Mouse (Mus musculus) embryo, embryonic 11.5 days (tissue): ENCODE measurements around the gene Gtsf1.
"Not testable (repeated sequence)": the region's sequence is repeated elsewhere in the genome, so short reads cannot be mapped to it uniquely, and the experiment has no call there.

Experiments
- DNase-seq: peaks from one replicate; pipeline ENCODE4 v3.0.0-alpha.2; 2012; ENCODE audit warnings: low read depth, low spot score

Gtsf1 gene

GRCm38 (mm10) chr15:103430241-103430640 lies at the start of gene Gtsf1:
TSS of gene Gtsf1 (minus strand) at chr15:103430470.
- DNase-seq = no peak

DNA sequence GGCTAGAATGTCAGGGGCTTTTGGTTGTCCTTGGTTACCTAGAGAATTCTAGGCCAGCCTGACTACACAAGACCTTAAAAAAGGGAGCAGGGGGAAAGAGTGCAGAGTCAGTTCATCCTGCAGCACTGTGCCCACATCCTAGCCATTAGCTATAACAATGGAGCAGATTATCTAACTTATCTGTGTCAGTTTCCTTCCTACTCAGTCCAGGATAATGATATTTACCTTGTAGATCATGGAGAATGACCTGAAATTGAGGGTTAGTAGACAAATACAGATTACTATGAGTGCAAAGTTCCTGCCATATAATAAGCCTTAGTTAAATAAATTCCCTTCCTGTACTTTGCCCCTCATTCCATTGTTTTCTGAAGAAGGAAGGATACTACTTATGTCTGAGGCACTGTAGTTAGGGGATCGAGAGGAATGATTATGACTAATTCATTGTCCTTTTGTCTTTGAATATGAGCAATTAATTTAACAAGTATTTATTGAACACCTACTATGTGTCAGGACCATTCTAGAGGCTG lies 48.9 kb upstream of the Gtsf1 start:
- DNase-seq = no peak

- no peak for DNase-seq
These were observed 43.5 kb upstream of the Gtsf1 start for GRCm38 (mm10) chr15:103473769-103474168.

GRCm38 (mm10) chr15:103473182-103473581 lies 42.9 kb upstream of the Gtsf1 start:
- no peak for DNase-seq

GRCm38 (mm10) chr15:103472265-103472664 lies 42.0 kb upstream of the Gtsf1 start:
- no peak for DNase-seq

- DNase-seq = no peak
These were observed 41.4 kb upstream of the Gtsf1 start for GRCm38 (mm10) chr15:103471488-103472194.

DNA sequence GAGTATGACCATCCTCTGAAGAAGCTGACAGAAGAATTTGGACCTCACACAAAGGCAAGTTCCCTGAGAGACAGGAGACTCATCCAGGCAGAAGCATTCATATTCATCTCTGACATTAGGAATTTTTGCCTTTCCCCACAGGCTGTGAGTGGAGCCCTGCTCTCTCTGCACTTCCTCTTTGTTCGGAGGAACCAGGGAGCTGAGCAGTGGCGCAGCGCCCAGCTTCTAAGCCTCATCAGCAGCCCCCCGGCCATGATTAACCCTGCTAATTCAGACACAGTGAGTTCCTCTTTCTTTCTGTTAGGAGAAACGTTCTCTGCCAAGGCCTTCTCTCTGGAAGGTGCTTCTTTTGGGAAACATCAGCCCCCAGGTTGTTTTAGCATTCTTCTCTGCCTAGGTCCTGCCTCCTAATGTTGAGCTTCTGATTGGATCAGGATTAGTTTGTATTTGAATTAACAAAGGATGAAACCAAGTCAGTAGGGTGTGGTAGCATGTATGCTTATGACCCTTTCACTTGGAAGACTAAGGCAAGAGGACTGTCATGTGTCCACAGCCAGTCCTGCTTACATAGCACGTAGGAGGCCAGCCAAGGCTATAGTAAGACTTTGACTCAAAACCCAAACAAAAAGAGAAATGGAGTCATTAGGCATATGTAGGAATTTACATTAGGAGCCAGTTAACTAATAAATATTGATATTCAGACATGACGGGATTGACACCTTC lies 32.4 kb upstream of the Gtsf1 start:
- no peak for DNase-seq

DNA sequence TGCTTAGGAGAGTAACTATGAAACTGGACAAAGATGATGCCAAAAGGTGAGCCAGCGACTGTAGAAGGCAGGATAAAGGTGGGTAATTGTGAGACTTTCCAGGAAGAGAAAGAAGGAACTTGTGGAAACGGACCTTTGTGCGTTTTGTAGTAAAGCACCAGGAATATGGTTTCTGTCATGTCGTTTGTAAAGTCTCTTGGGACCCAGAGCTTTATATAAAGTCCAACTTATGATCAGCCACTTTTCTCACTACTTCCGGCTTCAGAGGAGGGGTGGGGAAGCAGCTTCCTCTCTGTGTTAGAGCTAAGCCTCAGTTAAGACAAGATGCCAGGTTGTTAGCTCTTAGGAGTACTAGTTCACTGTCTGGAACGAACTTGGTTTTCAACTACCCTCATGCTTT lies 24.2 kb upstream of the Gtsf1 start:
- no peak for DNase-seq

- DNase-seq = no peak
These were observed 23.4 kb upstream of the Gtsf1 start, which contains the start of gene Nckap1l for GRCm38 (mm10) chr15:103453551-103454218. TSS of gene Nckap1l (plus strand) at chr15:103453794.

GRCm38 (mm10) chr15:103448369-103448768 lies 18.1 kb upstream of the Gtsf1 start, which contains the start of gene Gtsf2:
TSS of gene Gtsf2 (minus strand) at chr15:103448469.
- no peak for DNase-seq

- DNase-seq = not testable (repeated sequence)
These were observed 15.7 kb upstream of the Gtsf1 start for GRCm38 (mm10) chr15:103445966-103446365.

DNA sequence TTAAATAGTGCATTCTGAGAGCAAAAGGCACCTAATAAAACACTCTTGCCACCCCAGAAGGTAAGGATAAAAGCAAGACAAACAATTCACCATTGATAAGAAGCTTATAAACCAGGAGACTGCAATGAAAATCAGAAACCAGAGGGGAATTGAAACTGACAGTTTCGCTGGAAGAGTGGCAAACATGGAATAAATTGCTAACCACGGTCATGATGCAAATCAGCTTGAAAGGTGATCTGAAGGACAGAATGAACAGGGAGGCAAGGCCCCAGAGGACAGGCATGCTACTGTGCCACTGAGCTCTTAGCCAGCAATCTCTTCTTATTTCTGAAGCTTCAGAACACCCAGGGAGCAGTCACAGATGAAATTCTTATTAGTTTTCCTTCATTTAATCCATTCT lies 3.3 kb downstream of the Gtsf1 start:
- no peak for DNase-seq

- not testable (repeated sequence) for DNase-seq
These were observed 24.7 kb downstream of the Gtsf1 start for GRCm38 (mm10) chr15:103405586-103405985.

DNA sequence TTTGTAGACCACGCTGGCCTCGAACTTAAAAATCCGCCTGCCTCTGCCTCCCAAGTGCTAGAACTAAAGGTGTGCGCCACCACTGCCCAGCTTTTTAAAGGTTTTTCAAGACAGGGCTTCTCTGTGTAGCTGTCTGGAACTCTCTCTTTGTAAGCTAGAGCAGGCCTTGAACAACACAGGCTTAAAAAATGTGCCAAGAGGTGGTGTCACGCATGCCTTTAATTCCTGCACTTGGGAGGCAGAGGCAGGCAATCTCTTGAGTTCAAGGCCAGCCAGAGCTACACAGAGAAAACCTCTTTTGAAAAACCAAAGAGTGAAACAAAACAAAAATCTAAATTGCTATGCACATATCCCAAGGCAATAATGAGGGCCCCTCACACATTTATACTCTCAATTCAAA lies 28.9 kb downstream of the Gtsf1 start:
- no peak for DNase-seq

- DNase-seq = no peak
These were observed 36.7 kb downstream of the Gtsf1 start for GRCm38 (mm10) chr15:103393577-103393976.

DNA sequence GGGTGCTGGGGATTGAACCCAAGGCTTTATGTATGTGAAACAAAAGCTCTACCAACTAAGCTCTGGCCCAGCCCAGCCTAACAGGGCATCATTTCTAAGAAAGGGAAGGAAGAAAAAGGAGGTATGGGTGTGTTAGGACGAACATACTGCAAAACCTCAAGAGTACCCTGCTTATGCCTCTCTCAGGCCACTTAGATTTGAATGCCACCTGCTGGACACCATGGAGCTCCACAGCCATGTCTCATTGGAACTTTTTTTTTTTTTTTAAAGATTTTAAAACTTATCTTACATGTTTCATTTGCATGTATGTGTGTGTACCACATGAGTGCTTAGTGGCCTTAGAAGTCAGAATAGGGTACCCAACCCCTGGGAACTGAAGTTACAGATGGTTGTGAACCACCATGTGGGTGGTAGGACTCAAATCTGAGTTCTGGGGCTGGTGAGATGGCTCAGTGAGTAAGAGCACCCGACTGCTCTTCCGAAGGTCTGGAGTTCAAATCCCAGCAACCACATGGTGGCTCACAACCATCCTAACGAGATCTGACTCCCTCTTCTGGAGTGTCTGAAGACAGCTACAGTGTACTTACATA lies 41.6 kb downstream of the Gtsf1 start:
- DNase-seq = no peak

GRCm38 (mm10) chr15:103383771-103384488 lies 46.3 kb downstream of the Gtsf1 start:
- no peak for DNase-seq

- no peak for DNase-seq
These were observed 47.4 kb downstream of the Gtsf1 start for GRCm38 (mm10) chr15:103382795-103383406.

- DNase-seq = no peak
These were observed 48.2 kb downstream of the Gtsf1 start for GRCm38 (mm10) chr15:103382075-103382474.

- no peak for DNase-seq
These were observed 51.5 kb downstream of the Gtsf1 start for GRCm38 (mm10) chr15:103378665-103379356.
